Mouse (Mus musculus) liver, adult 2 months (tissue): Measurements from ENCODE around the gene Maats1. TPM values are rescaled to one million over a fixed set of nuclear protein-coding genes. Genes with fewer than 3 reads are reported as not detected.

Experiments used
- DNase-seq: peaks from one replicate; pipeline ENCODE4 v3.0.0-alpha.2; 2011; ENCODE audit warnings: low read depth, low spot score; ENCODE audit errors: extremely low read depth
- H3K27ac ChIP-seq: fragments of 200-500 bp; replicated peaks from 2 replicates; pipeline ENCODE4 v1.5.1; 2012; ENCODE audit warnings: low read depth, mild to moderate bottlenecking, control low read depth, inconsistent platforms, low read length; ENCODE audit not compliant: insufficient read depth
- H3K27me3 ChIP-seq: fragments of 200-500 bp; 2 replicates; pipeline ENCODE4 v1.6.1; 2012; ENCODE audit warnings: mild to moderate bottlenecking, moderate library complexity, low read length, inconsistent platforms; ENCODE audit not compliant: control insufficient read depth, insufficient read depth
- H3K36me3 ChIP-seq: fragments of 200-500 bp; 2 replicates; pipeline ENCODE4 v1.6.1; 2012; ENCODE audit warnings: low read length, inconsistent platforms; ENCODE audit not compliant: control insufficient read depth, insufficient read depth
- H3K4me1 ChIP-seq: fragments of 200-500 bp; 2 replicates; pipeline ENCODE4 v1.6.1; 2011; ENCODE audit warnings: low read length; ENCODE audit not compliant: control insufficient read depth, insufficient read depth
- H3K4me3 ChIP-seq: fragments of 200-500 bp; 2 replicates; pipeline ENCODE4 v1.5.1; 2011; ENCODE audit warnings: low read depth, mild to moderate bottlenecking, control low read depth, low read length, moderate library complexity; ENCODE audit not compliant: insufficient read depth
- H3K79me2 ChIP-seq: fragments of 200-500 bp; 2 replicates; pipeline ENCODE4 v1.6.1; 2012; ENCODE audit warnings: inconsistent platforms, mild to moderate bottlenecking, low read length, moderate library complexity; ENCODE audit not compliant: control insufficient read depth, insufficient read depth
- H3K9ac ChIP-seq: fragments of 200-500 bp; 2 replicates; pipeline ENCODE4 v1.6.1; 2012; ENCODE audit warnings: low read depth, mild to moderate bottlenecking, control low read depth, inconsistent platforms, low read length
- CTCF ChIP-seq: fragments of 200-500 bp; IDR thresholded peaks from 2 replicates; pipeline ENCODE4 v1.5.1; 2011; ENCODE audit warnings: low read depth, low read length, control low read depth
- POLR2A ChIP-seq: fragments of 200-500 bp; IDR thresholded peaks from 2 replicates; pipeline ENCODE4 v1.6.1; 2011; ENCODE audit warnings: low read length, control low read depth; ENCODE audit not compliant: insufficient read depth; ENCODE audit errors: extremely low read depth
- WGBS: fragments of 180-500 bp; shearing (Covaris S2); methylation state at CpG from one replicate; pipeline ENCODE4 v1.1.7; 2018; 5-methylcytosine and 5-hydroxymethylcytosine counted together
- polyA plus RNA-seq: library from polyadenylated mRNA; depleted of rRNA; stranded (reverse); fragments of >200 nt; gene quantifications from 2 replicates; pipeline ENCODE4 v1.2.3, GENCODE M21; 2012
- total RNA-seq: library from RNA; depleted of rRNA; stranded (reverse); fragments of >200 nt; gene quantifications from 2 replicates; pipeline ENCODE4 v1.2.3, GENCODE M21; 2014

Maats1 gene
- total and polyA plus RNA-seq, 2 experiments = not detected

DNA sequence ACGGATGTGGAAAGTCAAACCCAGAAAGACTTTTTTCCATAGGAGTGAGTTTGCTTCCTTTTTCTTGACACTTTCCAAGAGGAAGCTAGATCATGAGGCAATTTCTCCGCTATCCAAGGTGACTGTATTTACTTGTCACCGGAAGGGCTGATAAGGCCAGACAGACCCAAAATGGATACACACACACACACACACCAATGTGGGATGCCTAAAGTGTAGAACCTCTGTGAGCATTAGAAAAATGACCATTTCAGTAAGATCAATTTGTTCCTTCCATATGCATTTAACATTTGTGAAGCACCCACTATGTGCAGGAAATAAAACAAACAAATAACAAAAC is 21.3 kb upstream of the Maats1 start:
- H3K4me3 ChIP-seq = no peak overlapping the region
- no peak overlapping the region for H3K27ac ChIP-seq
- TF ChIP-seq POLR2A (no peak), CTCF (no peak)
- whole genome bisulfite sequencing = 58% methylated on average over 3 of the region's 3 CpGs
- H3K9ac ChIP-seq = no peak overlapping the region
- no peak for DNase-seq
- H3K79me2 ChIP-seq = no peaks in the 10 kb centered on the region
- H3K4me1 ChIP-seq = no peaks in the 10 kb centered on the region
- no peaks in the 10 kb centered on the region for H3K36me3 ChIP-seq
- no peaks in the 10 kb centered on the region for H3K27me3 ChIP-seq

- no peak overlapping the region for H3K27ac ChIP-seq
- H3K4me1 ChIP-seq = no peaks in the 10 kb centered on the region
- no peaks in the 10 kb centered on the region for H3K27me3 ChIP-seq
- no peak overlapping the region for H3K4me3 ChIP-seq
- H3K79me2 ChIP-seq = no peaks in the 10 kb centered on the region
- TF ChIP-seq POLR2A = no peak
- no peak for DNase-seq
- no peaks in the 10 kb centered on the region for H3K36me3 ChIP-seq
- 74% methylated on average over 20 of the region's 20 CpGs for WGBS
- H3K9ac ChIP-seq = no peak overlapping the region
Observed at GRCm38 (mm10) chr16:38362493-38363255, 20.7 kb upstream of the Maats1 start.

DNA sequence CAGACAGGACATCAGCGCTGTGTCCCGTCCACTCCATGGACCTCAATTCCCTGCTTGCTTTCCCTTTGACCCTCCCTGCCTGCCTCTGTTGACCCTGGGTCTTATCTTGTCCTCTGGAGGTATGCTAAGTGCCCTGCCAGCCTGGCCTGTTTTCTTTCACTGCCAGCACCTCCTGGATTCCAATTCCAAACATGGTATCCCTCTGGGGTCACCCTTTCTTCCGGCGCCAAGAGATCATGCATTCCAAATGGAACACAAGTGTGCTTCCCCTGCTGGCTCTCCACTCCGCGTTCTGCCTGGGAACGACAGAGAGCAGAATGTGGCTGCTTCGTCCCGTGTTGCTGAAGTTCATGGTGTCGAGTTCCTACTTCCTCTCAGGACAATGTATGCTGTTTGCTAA is 20.0 kb upstream of the Maats1 start, which contains the start of gene Popdc2:
Gene Popdc2, plus strand, starts transcription at position 277 of the 400 bp plus-strand sequence.
- no peak for TF ChIP-seq CTCF
- TF ChIP-seq POLR2A = no peak
- no peak for DNase-seq
- WGBS = 29% methylated on average over 10 of the region's 10 CpGs
- Histone ChIP-seq H3K79me2 (no peaks in the 10 kb centered on the region), H3K9ac (no peak within 1 kb of the TSS), H3K4me3 (no peak within 1 kb of the TSS), H3K27ac (no peak within 1 kb of the TSS), H3K36me3 (no peaks in the 10 kb centered on the region), H3K27me3 (no peaks in the 10 kb centered on the region), H3K4me1 (no peaks in the 10 kb centered on the region)

DNA sequence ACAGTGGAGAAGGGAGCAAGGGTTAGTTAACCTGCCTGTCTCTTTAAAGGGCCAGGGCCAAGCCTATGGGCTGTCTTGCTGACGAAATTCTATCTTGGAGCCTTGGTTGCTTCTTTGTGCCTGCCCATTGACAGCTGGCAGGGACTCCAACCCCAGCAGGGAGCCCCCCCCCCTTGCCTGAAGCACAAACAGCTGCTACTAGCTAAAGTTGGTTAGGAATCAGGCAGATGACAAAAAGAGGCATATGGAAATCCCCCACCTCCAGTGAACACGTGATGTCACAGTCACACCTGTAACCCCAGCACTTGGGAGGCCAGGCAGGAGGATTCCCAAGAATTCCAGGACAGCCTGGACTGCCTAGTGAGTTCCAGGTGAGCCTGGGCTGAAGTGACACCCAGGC is 18.4 kb upstream of the Maats1 start:
- H3K27me3 ChIP-seq = no peaks in the 10 kb centered on the region
- H3K4me3 ChIP-seq = no peak overlapping the region
- H3K36me3 ChIP-seq = 0 out of 2 replicates have a peak, but pooled peaks cover 2% of the 10 kb centered on the region
- no peak for DNase-seq
- no peak overlapping the region for H3K27ac ChIP-seq
- H3K79me2 ChIP-seq = no peaks in the 10 kb centered on the region
- 62% methylated on average over 2 of the region's 2 CpGs for WGBS
- TF ChIP-seq CTCF (no peak), POLR2A (no peak)
- H3K4me1 ChIP-seq = no peaks in the 10 kb centered on the region
- no peak overlapping the region for H3K9ac ChIP-seq

- no peak for DNase-seq
- Histone ChIP-seq H3K9ac (no peak overlapping the region), H3K36me3 (0 out of 2 replicates have a peak, but pooled peaks cover 2% of the 10 kb centered on the region), H3K4me1 (no peaks in the 10 kb centered on the region), H3K27ac (no peak overlapping the region), H3K79me2 (no peaks in the 10 kb centered on the region), H3K4me3 (no peak overlapping the region), H3K27me3 (no peaks in the 10 kb centered on the region)
- WGBS = 75% methylated on average over 3 of the region's 3 CpGs
- TF ChIP-seq CTCF (no peak), POLR2A (no peak)
Observed at GRCm38 (mm10) chr16:38359857-38360256, 17.9 kb upstream of the Maats1 start.

DNA sequence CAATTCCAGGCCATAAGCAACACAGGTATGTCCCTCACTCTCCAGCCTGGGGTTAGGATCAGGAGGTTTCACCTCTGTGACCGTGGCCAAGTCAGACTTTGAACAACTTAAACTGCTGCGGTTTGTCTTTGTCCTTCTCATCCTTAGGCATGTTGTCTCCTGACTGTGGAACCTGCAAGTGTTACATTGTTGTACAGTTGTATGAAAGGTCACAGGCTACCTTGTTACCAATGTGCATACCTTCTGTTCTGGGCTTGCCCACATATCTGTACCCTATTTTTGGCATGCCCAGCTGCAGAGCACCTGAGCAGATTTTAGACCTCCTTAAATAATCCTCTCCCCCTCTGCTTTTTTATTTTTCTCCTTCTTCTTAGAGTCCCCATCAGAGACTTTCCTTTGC is 17.3 kb upstream of the Maats1 start:
- no peaks in the 10 kb centered on the region for H3K79me2 ChIP-seq
- no peak overlapping the region for H3K4me3 ChIP-seq
- TF ChIP-seq CTCF = no peak
- TF ChIP-seq POLR2A = no peak
- H3K4me1 ChIP-seq = no peaks in the 10 kb centered on the region
- no peak overlapping the region for H3K9ac ChIP-seq
- H3K27ac ChIP-seq = no peak overlapping the region
- no peaks in the 10 kb centered on the region for H3K27me3 ChIP-seq
- 0 out of 2 replicates have a peak, but pooled peaks cover 2% of the 10 kb centered on the region for H3K36me3 ChIP-seq
- DNase-seq = no peak
- 90% methylated on average over 2 of the region's 2 CpGs for WGBS
